Mouse (Mus musculus): ENCODE measurements around the gene Gm17267. TPM values are rescaled to one million over a fixed set of nuclear protein-coding genes. Genes with fewer than 3 reads are reported as not detected.
"Not testable (repeated sequence)": the region's sequence is repeated elsewhere in the genome, so short reads cannot be mapped to it uniquely, and the experiment has no call there.

Gene Gm17267
- not detected for total RNA-seq (2022)

DNA sequence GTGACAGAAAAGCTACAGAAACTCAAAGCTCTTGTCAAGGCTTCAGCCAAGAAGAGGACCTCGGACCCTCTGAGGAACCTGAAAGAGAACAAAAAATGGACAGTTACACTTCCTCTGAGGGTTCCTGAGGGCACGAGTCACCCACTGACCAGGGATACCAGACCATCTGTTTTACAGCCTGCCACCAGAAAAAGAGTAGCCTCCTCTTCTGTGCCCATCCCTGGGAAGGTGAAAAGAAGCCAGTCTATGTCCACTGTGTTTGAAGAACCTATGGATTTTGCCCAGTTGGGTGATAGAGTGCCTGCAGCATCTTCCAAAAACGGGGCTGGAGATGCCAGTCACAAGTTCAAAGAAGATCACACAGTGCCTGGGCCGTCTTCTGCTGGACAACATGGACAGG is at the start of gene Gm17267:
TSS of gene Gm17267 (plus strand) at position 301 of the 400 bp plus-strand sequence.
- DNase-seq, result not testable (repeated sequence)
